Mouse (Mus musculus) cortical plate, adult 2 months (tissue): ENCODE results near the gene Cdc42bpa.

Source experiments
- CTCF ChIP-seq: fragments of 200-500 bp; IDR thresholded peaks from 2 replicates; pipeline ENCODE4 v1.5.1; 2011; ENCODE audit warnings: mild to moderate bottlenecking, control low read depth, low read length; ENCODE audit not compliant: insufficient read depth; ENCODE audit errors: extremely low read depth
- POLR2A ChIP-seq: fragments of 200-500 bp; IDR thresholded peaks from 2 replicates; pipeline ENCODE4 v1.6.1; 2011; ENCODE audit warnings: mild to moderate bottlenecking, low read length, control low read depth; ENCODE audit not compliant: insufficient read depth; ENCODE audit errors: extremely low read depth

DNA sequence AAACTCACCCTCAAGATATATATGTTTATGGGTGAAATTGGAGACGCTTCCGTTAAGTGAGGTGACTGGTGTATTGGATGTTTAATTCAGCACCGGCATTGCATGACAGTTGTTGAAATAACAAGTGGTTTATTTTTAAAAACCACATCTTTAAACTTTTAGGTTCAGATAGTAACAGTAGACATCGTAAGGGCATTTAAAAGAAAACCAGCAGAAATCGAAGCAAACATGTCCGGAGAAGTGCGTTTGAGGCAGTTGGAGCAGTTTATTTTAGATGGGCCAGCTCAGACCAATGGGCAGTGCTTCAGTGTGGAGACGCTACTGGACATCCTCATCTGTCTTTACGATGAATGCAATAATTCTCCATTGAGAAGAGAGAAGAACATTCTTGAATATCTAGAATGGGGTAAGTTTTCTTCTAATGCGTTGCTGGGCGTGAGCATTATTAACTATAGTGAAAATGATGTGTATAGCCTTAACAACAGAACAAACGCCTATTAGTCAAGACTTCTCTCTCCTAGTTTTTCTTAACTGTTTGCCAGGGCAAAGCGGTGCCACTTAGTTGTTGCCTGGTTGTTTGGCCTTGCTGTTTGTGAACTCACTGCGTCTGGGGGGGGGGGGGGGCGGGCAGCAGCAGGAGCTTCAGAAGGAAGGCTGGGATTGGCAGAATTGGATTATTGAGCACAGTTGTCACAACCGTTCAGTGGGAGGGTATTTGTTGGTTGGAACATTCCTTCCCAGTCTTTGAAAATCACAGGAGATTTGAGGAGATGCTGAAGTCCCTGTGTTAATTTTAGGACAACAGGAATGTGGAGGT lies 818 bp downstream of the Cdc42bpa start:
- TF ChIP-seq POLR2A (no peak), CTCF (no peak)
